Mouse (Mus musculus): ENCODE data around the gene Cmc1.

The Cmc1 gene

GRCm38 (mm10) chr9:118024966-118025365 lies 125.0 kb downstream of the Cmc1 start:
- DNase-seq, result no peak

Measured in cerebellum, adult 11-12 months (tissue).